Mouse (Mus musculus) heart, postnatal 10 days (tissue): ENCODE data around the gene Pde4c. TPM values are rescaled to one million over a fixed set of nuclear protein-coding genes. Genes with fewer than 3 reads are reported as not detected.
A peak's percentile ranks its signal among the peaks of the same experiment; 100 is the strongest.

Experiments
- DNase-seq, 2 experiments: peaks; one replicate each; pipeline ENCODE4 v3.0.0; 2021
- intact Hi-C: fragments of 180-260 bp; cut with DNase I; formaldehyde crosslinking; loops from one replicate; pipeline ENCODE4 v1.15.1; 2025
- total RNA-seq, 2 experiments: library from RNA; stranded (reverse); gene quantifications; 2 replicates each; pipeline ENCODE4 v1.2.3; 2021

Gene Pde4c
- total RNA-seq, 2 experiments from 2014 or later, result 2.0 to 4.0 TPM

GRCm38 (mm10) chr8:70718297-70718696 is 5.2 kb upstream of the Pde4c start, which contains the start of gene Gm3336:
TSS of gene Gm3336 (plus strand) at chr8:70718543.
- intact Hi-C loops, result no loop called here
- peak in 1 of 2 experiments; percentile 68 for DNase-seq

GRCm38 (mm10) chr8:70719796-70720270 is 3.7 kb upstream of the Pde4c start:
- intact Hi-C loops, result loop anchor here (1.0 to 5.0 kb wide), 5 partner anchors 32 to 149 kb away; no protein-coding TSS in a partner anchor
- DNase-seq, result no peak

- intact Hi-C loops, result loop anchor here (1.0 to 5.0 kb wide), 5 partner anchors 32 to 148 kb away; no protein-coding TSS in a partner anchor
- peak; percentile 80 to 92 for DNase-seq
Measured at GRCm38 (mm10) chr8:70720739-70721138, 2.8 kb upstream of the Pde4c start.

GRCm38 (mm10) chr8:70721601-70722000 is 1.9 kb upstream of the Pde4c start:
- no peak for DNase-seq
- intact Hi-C loops, result loop anchor here (2.0 to 5.0 kb wide), 2 partner anchors 101 to 147 kb away; no protein-coding TSS in a partner anchor

- intact Hi-C loops, result loop anchor here (5.0 kb wide), 1 partner anchor 98 kb away; no protein-coding TSS in a partner anchor
- no peak for DNase-seq
Measured at GRCm38 (mm10) chr8:70724216-70724615, 696 bp downstream of the Pde4c start.

GRCm38 (mm10) chr8:70725792-70726447 is 2.4 kb downstream of the Pde4c start:
- intact Hi-C loops, result loop anchor here (2.0 kb wide), 1 partner anchor 15 kb away; no protein-coding TSS in a partner anchor

GRCm38 (mm10) chr8:70726721-70727120 is 3.2 kb downstream of the Pde4c start:
- intact Hi-C loops, result loop anchor here (2.0 kb wide), 1 partner anchor 14 kb away; no protein-coding TSS in a partner anchor
- no peak for DNase-seq

More at GRCm38 (mm10) chr8:70725792-70726447, 2.4 kb downstream of the Pde4c start:
- DNase-seq, result peak; percentile 55 to 65

- DNase-seq, result no peak
- intact Hi-C loops, result no loop called here
Measured at GRCm38 (mm10) chr8:70729808-70730475, 6.4 kb downstream of the Pde4c start.

GRCm38 (mm10) chr8:70730956-70731355 is 7.4 kb downstream of the Pde4c start:
- no peak for DNase-seq

GRCm38 (mm10) chr8:70737705-70738104 is 14.2 kb downstream of the Pde4c start:
- no peak for DNase-seq
- intact Hi-C loops, result no loop called here

More at GRCm38 (mm10) chr8:70730956-70731355, 7.4 kb downstream of the Pde4c start:
- intact Hi-C loops, result no loop called here

- intact Hi-C loops, result no loop called here
- DNase-seq, result no peak
Measured at GRCm38 (mm10) chr8:70738211-70738610, 14.7 kb downstream of the Pde4c start.

GRCm38 (mm10) chr8:70741661-70742060 is 18.1 kb downstream of the Pde4c start:
- no peak for DNase-seq
- intact Hi-C loops, result loop anchor here (2.0 kb wide), 1 partner anchor 15 kb away; no protein-coding TSS in a partner anchor

GRCm38 (mm10) chr8:70742176-70742575 is 18.7 kb downstream of the Pde4c start:
- intact Hi-C loops, result no loop called here
- DNase-seq, result no peak

- intact Hi-C loops, result no loop called here
- DNase-seq, result no peak
Measured at GRCm38 (mm10) chr8:70742981-70743655, 19.6 kb downstream of the Pde4c start.

GRCm38 (mm10) chr8:70743656-70744590 is 20.4 kb downstream of the Pde4c start:
- intact Hi-C loops, result no loop called here
- DNase-seq, result peak; percentile 77 to 80

- no peak for DNase-seq
- intact Hi-C loops, result no loop called here
Measured at GRCm38 (mm10) chr8:70744806-70745205, 21.3 kb downstream of the Pde4c start.

- intact Hi-C loops, result no loop called here
Measured at GRCm38 (mm10) chr8:70745691-70746220, 22.2 kb downstream of the Pde4c start.

GRCm38 (mm10) chr8:70746676-70747075 is 23.2 kb downstream of the Pde4c start:
- no peak for DNase-seq
- intact Hi-C loops, result no loop called here

More at GRCm38 (mm10) chr8:70745691-70746220, 22.2 kb downstream of the Pde4c start:
- no peak for DNase-seq

GRCm38 (mm10) chr8:70747211-70747890 is 23.8 kb downstream of the Pde4c start:
- no peak for DNase-seq
- intact Hi-C loops, result no loop called here
